Mouse (Mus musculus) ES-Bruce4 (cell line): ENCODE measurements at regions not wholly inside any gene's neighbourhood (a gene's known extent, or its start where the extent isn't known, plus 50 kb on each side); places are given as distances from the start of the nearest gene placed in this dataset.

Source experiments
- CTCF ChIP-seq: IDR thresholded peaks from one replicate; pipeline ENCODE4 v1.8.1; 2011; ENCODE audit warnings: low read depth, low read length
- POLR2A ChIP-seq: IDR thresholded peaks from one replicate; pipeline ENCODE4 v1.8.1; 2011; ENCODE audit warnings: low read length; ENCODE audit not compliant: insufficient read depth

GRCm38 (mm10) chr13:80986657-80987056 is 103.5 kb downstream of the Arrdc3 start:
- no peak for TF ChIP-seq CTCF
- no peak for TF ChIP-seq POLR2A
